Mouse (Mus musculus) heart, postnatal 0 days (tissue): ENCODE measurements at regions not wholly inside any gene's neighbourhood (a gene's known extent, or its start where the extent isn't known, plus 50 kb on each side); places are given as distances from the start of the nearest gene placed in this dataset.

Experiments used
- ATAC-seq: fragments of 200-750 bp; cut with Nextera tagmentation; 2 replicates; pipeline ENCODE4 v1.8.0; 2017; ENCODE audit warnings: low read depth, moderate number of reproducible peaks, moderate library complexity; ENCODE audit not compliant: insufficient read depth
- DNase-seq: peaks from one replicate; pipeline ENCODE4 v3.0.0-alpha.2; 2016; ENCODE audit warnings: low spot score
- H3K27ac ChIP-seq: fragments of 300-500 bp; sonication (generic); 2 replicates; pipeline ENCODE4 v1.5.1; 2014; ENCODE audit warnings: low read depth, mild to moderate bottlenecking
- H3K27me3 ChIP-seq: fragments of 300-500 bp; sonication (generic); 2 replicates; pipeline ENCODE4 v1.6.1; 2014; ENCODE audit warnings: low read length, mixed read lengths; ENCODE audit not compliant: control insufficient read depth, insufficient read depth
- H3K36me3 ChIP-seq: fragments of 300-500 bp; sonication (generic); replicated peaks from 2 replicates; pipeline ENCODE4 v1.6.1; 2014; ENCODE audit warnings: low read length, mixed read lengths; ENCODE audit not compliant: control insufficient read depth, insufficient read depth
- H3K4me1 ChIP-seq: fragments of 300-500 bp; sonication (generic); 2 replicates; pipeline ENCODE4 v1.6.1; 2014; ENCODE audit warnings: antibody characterized with exemption; ENCODE audit not compliant: control insufficient read depth, insufficient read depth
- H3K4me2 ChIP-seq: fragments of 300-500 bp; sonication (generic); 2 replicates; pipeline ENCODE4 v1.6.1; 2014; ENCODE audit warnings: low read depth, mild to moderate bottlenecking, low read length, moderate library complexity
- H3K4me3 ChIP-seq: fragments of 300-500 bp; sonication (generic); 2 replicates; pipeline ENCODE4 v1.5.1; 2014; ENCODE audit warnings: low read depth, low read length
- H3K9ac ChIP-seq: fragments of 300-500 bp; sonication (generic); replicated peaks from 2 replicates; pipeline ENCODE4 v1.6.1; 2014; ENCODE audit warnings: low read depth, low read length, mixed read lengths
- H3K9me3 ChIP-seq: fragments of 300-500 bp; sonication (generic); replicated peaks from 2 replicates; pipeline ENCODE4 v1.6.1; 2016; ENCODE audit warnings: low read length; ENCODE audit not compliant: control insufficient read depth
- CTCF ChIP-seq: IDR thresholded peaks from 2 replicates; pipeline ENCODE4 v1.5.1; 2016; ENCODE audit warnings: antibody characterized with exemption, control low read depth, low read depth
- EP300 ChIP-seq: IDR thresholded peaks from 2 replicates; pipeline ENCODE4 v1.6.1; 2016; ENCODE audit warnings: antibody characterized with exemption, low read depth
- WGBS: fragments of 180-500 bp; shearing (Covaris S2); extraction: QIAGEN DNeasy Blood & Tissue Kit; methylation state at CpG from one replicate; pipeline ENCODE4 v1.1.7; 2014; 5-methylcytosine and 5-hydroxymethylcytosine counted together

- no peaks in the 10 kb centered on the region for H3K36me3 ChIP-seq
- no peaks in the 10 kb centered on the region for H3K4me1 ChIP-seq
- TF ChIP-seq CTCF (no peak), EP300 (no peak)
- DNase-seq (no peak), ATAC-seq (no peak)
- no peak overlapping the region for H3K27ac ChIP-seq
- no peak overlapping the region for H3K9ac ChIP-seq
- H3K27me3 ChIP-seq = no peaks in the 10 kb centered on the region
- WGBS = 89% methylated on average over 2 of the region's 2 CpGs
- H3K4me3 ChIP-seq = no peak overlapping the region
- H3K9me3 ChIP-seq = no peaks in the 10 kb centered on the region
- no peak overlapping the region for H3K4me2 ChIP-seq
Observed at GRCm38 (mm10) chr15:14253602-14254301, 1080.3 kb upstream of the Cdh6 start.

GRCm38 (mm10) chr15:14251773-14252172 is 1078.3 kb upstream of the Cdh6 start:
- DNase-seq (no peak), ATAC-seq (no peak)
- Histone ChIP-seq H3K36me3 (no peaks in the 10 kb centered on the region), H3K9me3 (no peaks in the 10 kb centered on the region), H3K4me2 (no peak overlapping the region), H3K9ac (no peak overlapping the region), H3K4me3 (no peak overlapping the region), H3K27ac (no peak overlapping the region), H3K27me3 (no peaks in the 10 kb centered on the region), H3K4me1 (no peaks in the 10 kb centered on the region)
- TF ChIP-seq EP300 = no peak
- no peak for TF ChIP-seq CTCF
- WGBS = 55% methylated on average over 2 of the region's 2 CpGs

- H3K9ac ChIP-seq = no peak overlapping the region
- no peak for ATAC-seq
- no peak for DNase-seq
- H3K27me3 ChIP-seq = no peaks in the 10 kb centered on the region
- H3K4me1 ChIP-seq = no peaks in the 10 kb centered on the region
- H3K36me3 ChIP-seq = no peaks in the 10 kb centered on the region
- no peak for TF ChIP-seq CTCF
- 88% methylated on average over 8 of the region's 8 CpGs for WGBS
- H3K9me3 ChIP-seq = no peaks in the 10 kb centered on the region
- no peak overlapping the region for H3K4me2 ChIP-seq
- no peak overlapping the region for H3K27ac ChIP-seq
- H3K4me3 ChIP-seq = no peak overlapping the region
Observed at GRCm38 (mm10) chr15:14215236-14215635, 1041.8 kb upstream of the Cdh6 start.

GRCm38 (mm10) chr15:14214726-14215125 is 1041.3 kb upstream of the Cdh6 start:
- Histone ChIP-seq H3K27me3 (no peaks in the 10 kb centered on the region), H3K9ac (no peak overlapping the region), H3K9me3 (no peaks in the 10 kb centered on the region), H3K4me2 (no peak overlapping the region), H3K4me3 (no peak overlapping the region), H3K4me1 (no peaks in the 10 kb centered on the region), H3K36me3 (no peaks in the 10 kb centered on the region), H3K27ac (no peak overlapping the region)
- DNase-seq (no peak), ATAC-seq (no peak)
- WGBS = 91% methylated on average over 1 of the region's 1 CpGs
- no peak for TF ChIP-seq EP300
- TF ChIP-seq CTCF = no peak

- ATAC-seq (peak; percentile 82), DNase-seq (peak; percentile 57)
- Histone ChIP-seq H3K4me1 (no peaks in the 10 kb centered on the region), H3K36me3 (no peaks in the 10 kb centered on the region), H3K9ac (no peak overlapping the region), H3K4me3 (no peak overlapping the region), H3K9me3 (no peaks in the 10 kb centered on the region), H3K27me3 (no peaks in the 10 kb centered on the region), H3K4me2 (no peak overlapping the region), H3K27ac (no peak overlapping the region)
- no peak for TF ChIP-seq EP300
- no peak for TF ChIP-seq CTCF
- WGBS = 24% methylated on average over 2 of the region's 2 CpGs
Observed at GRCm38 (mm10) chr15:14177523-14177922, 1004.0 kb upstream of the Cdh6 start.

GRCm38 (mm10) chr15:14137402-14137801 is 963.9 kb upstream of the Cdh6 start:
- H3K4me3 ChIP-seq = no peak overlapping the region
- no peaks in the 10 kb centered on the region for H3K36me3 ChIP-seq
- no peaks in the 10 kb centered on the region for H3K4me1 ChIP-seq
- no peak for ATAC-seq
- DNase-seq = no peak
- H3K9ac ChIP-seq = no peak overlapping the region
- TF ChIP-seq EP300 = no peak
- TF ChIP-seq CTCF = no peak
- H3K27ac ChIP-seq = no peak overlapping the region
- H3K4me2 ChIP-seq = no peak overlapping the region
- no peaks in the 10 kb centered on the region; the same call in 1 of the 2 replicates for H3K9me3 ChIP-seq
- H3K27me3 ChIP-seq = no peaks in the 10 kb centered on the region
